Comparison of ENCODE assay signal across 8 mouse cellular contexts in the genomic region with DNA sequence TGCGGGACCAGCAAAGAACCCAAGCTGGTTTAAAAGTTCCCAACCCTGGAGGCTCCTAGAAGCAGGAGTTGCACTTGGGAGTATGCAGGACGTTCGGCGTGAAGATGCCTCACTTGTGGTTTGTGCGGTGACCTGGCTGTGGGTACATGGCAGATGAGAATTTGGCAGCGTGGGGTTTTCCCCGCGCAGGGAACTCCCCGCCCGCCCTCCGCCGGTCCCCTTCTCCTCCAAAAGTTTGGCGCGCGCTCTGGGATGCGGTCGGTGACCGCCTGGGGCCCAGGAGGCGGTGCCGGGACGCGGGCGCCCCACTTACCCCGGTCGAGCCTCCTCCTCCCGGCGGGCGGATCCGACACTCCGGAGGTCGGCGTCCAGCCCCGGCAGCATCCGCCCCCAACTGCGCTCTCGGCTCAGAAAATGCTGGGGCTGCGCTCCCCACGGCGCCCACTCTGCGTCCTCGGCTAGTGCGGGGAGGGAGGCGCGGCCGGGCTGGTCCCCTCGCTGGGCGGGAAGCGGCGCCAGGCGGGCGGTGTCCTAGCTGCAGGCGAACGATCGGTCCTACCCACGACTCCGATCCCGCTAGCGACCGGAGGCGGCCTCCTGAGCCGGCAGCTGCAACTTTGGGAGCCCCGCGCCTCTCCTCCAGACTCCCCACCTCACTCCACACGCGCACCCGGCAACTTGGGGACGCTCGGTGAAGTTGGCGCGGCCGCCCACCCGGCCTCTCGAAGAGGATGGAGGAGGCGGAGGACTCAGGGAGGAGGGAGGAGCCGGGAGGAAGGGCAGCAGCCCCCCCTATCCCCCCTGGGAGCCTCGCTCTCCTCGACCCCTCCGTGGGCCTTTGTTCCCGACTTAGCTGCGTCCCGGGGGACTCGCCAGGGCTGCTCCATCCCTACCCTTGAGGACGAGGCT. TPM values are rescaled to one million over a fixed set of nuclear protein-coding genes. Genes with fewer than 3 reads are reported as not detected.
DNase-seq lines count a peak whose midpoint lies in the region; ATAC-seq and TF ChIP-seq lines count a peak whose summit lies in the region.

A gene (minus strand): TSS at position 670 of the 909 bp plus-strand sequence.

- peak within 1 kb of the TSS; percentile 45 for H3K9ac ChIP-seq in lung, postnatal 0 days (replicated peaks; ENCODE audit: low read depth)

- peak within 1 kb of the TSS; percentile 85 for H3K27ac ChIP-seq in heart, embryonic 10.5 days
- peak within 1 kb of the TSS; percentile 78 for H3K27ac ChIP-seq in lung, postnatal 0 days (ENCODE audit: low read length)

- peak within 1 kb of the TSS; percentile 75 for H3K4me2 ChIP-seq in lung, postnatal 0 days (replicated peaks; ENCODE audit: low read depth, low read length)

- H3K36me3 ChIP-seq in heart, embryonic 10.5 days, result no peaks in the 10 kb centered on the region
- H3K36me3 ChIP-seq in lung, postnatal 0 days (ENCODE audit: insufficient read depth, low read length), result no peaks in the 10 kb centered on the region

- WGBS in heart, embryonic 10.5 days, result under 1% methylated on average over 81 of the region's 83 CpGs
- under 1% methylated on average over 62 of the region's 83 CpGs for WGBS in lung, postnatal 0 days

- H3K4me1 ChIP-seq in heart, embryonic 10.5 days, result peaks cover 29% of the 10 kb centered on the region
- H3K4me1 ChIP-seq in lung, postnatal 0 days (ENCODE audit: insufficient read depth, low read depth, low read length), result peaks cover 10% of the 10 kb centered on the region; the same call in 1 of the 2 replicates

- H3K27me3 ChIP-seq in heart, embryonic 10.5 days (ENCODE audit: insufficient read depth, poor library complexity, severe bottlenecking), result peaks cover 76% of the 10 kb centered on the region
- no peaks in the 10 kb centered on the region; the same call in 1 of the 2 replicates for H3K27me3 ChIP-seq in lung, postnatal 0 days (replicated peaks; ENCODE audit: insufficient read depth, low read length)

- TF ChIP-seq CTCF in lung, postnatal 0 days (IDR thresholded peaks at IDR 0.05), result peak; percentile 43

- TF ChIP-seq EP300 in lung, postnatal 0 days (IDR thresholded peaks at IDR 0.05), result no peak

- H3K9me3 ChIP-seq in heart, embryonic 10.5 days, result no peaks in the 10 kb centered on the region
- H3K9me3 ChIP-seq in lung, postnatal 0 days (ENCODE audit: low read length), result no peaks in the 10 kb centered on the region

- peak within 1 kb of the TSS; percentile 77 for H3K4me3 ChIP-seq in heart, embryonic 10.5 days
- peak within 1 kb of the TSS; percentile 53 for H3K4me3 ChIP-seq in lung, postnatal 0 days (ENCODE audit: low read depth, low read length)

- DNase-seq in cerebellum, postnatal 10 days, result peak; percentile 45 to 62
- no peak for DNase-seq in cerebellum, adult 8-10 months
- DNase-seq in embryo, embryonic 11 days, result peak; percentile 78
- DNase-seq in heart, embryonic 10.5 days (ENCODE audit: low spot score), result no peak
- DNase-seq in kidney, adult 9 months, result peak; percentile 81
- peak; percentile 66 for DNase-seq in lung, postnatal 0 days (ENCODE audit: low spot score)
- DNase-seq in ovary, adult 18-20 months (ENCODE audit: low spot score), result peak; percentile 30
- peak; percentile 23 to 35 for DNase-seq in urinary bladder, postnatal 36 days (ENCODE audit: low spot score in 2 of 2)

- peak; percentile 74 for ATAC-seq in lung, postnatal 0 days

RNA-seq across cellular contexts. Expression of the gene that starts here (rescaled TPM):
- 0.51 and 0.89 TPM in 2 replicates for polyA plus RNA-seq in heart, embryonic 10.5 days (2016; fragmentation: Nextera tagmentation; extraction: Ambion mirVana)
- polyA plus RNA-seq in lung, postnatal 0 days (2015; fragmentation: Nextera tagmentation; extraction: Ambion mirVana), result 1.8 TPM in 2 replicates

Comparison
In these comparisons a context has a peak if more than half of its experiments do, and no peak if none do; other contexts are left out.
1. DNase-seq: peak in cerebellum, postnatal 10 days (2 of 2), embryo, embryonic 11 days (single experiment), kidney, adult 9 months (single experiment), lung, postnatal 0 days (single experiment), ovary, adult 18-20 months (single experiment) and urinary bladder, postnatal 36 days (2 of 2); none in cerebellum, adult 8-10 months (single experiment) and heart, embryonic 10.5 days (single experiment).